Mouse (Mus musculus) 3T3-L1 (cell line): ENCODE measurements around the gene Ssbp2.
A peak's percentile ranks its signal among the peaks of the same experiment; 100 is the strongest.

Experiments used
- DNase-seq: peaks from one replicate; pipeline ENCODE4 v3.0.0-alpha.2; 2015; ENCODE audit warnings: low read depth, low spot score

Gene Ssbp2

DNA sequence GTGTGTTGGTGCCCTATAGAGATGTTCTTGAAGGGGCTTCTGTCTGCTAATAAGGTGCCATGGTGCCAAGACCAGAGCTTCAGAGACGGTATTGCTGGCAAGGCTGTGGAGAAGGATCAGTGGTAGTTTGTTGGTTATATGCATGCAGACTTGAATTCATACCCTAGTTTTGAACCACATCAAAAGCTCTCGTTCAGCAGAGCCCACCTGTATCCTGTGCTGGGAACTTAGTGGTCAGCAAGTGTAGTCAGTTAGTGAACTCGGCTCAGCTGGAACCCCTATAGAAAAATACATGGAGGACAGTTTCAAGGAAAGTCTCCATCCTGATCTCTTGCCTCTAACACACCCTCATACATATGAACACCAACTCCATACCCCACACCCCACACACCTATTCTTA is 69.7 kb downstream of the Ssbp2 start:
- no peak for DNase-seq

DNA sequence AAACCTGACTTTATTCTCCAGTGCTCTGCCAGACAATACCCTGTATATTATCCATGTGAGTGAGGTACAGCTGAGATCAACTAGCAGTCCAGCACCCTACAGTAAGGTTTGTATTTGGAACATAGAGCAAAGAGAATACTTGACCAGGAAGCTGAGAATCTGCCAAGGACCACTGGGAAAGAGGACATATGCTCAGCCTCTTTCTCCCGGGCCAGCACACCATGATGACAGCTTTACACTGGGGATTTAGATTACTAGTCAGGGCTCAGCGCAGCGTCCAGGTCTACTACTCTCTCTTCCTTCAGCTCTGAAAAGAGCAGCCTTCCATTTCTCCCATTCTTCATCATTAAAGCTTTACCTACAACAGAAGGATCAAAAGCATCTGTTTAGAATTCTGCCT is 76.6 kb downstream of the Ssbp2 start:
- no peak for DNase-seq

DNA sequence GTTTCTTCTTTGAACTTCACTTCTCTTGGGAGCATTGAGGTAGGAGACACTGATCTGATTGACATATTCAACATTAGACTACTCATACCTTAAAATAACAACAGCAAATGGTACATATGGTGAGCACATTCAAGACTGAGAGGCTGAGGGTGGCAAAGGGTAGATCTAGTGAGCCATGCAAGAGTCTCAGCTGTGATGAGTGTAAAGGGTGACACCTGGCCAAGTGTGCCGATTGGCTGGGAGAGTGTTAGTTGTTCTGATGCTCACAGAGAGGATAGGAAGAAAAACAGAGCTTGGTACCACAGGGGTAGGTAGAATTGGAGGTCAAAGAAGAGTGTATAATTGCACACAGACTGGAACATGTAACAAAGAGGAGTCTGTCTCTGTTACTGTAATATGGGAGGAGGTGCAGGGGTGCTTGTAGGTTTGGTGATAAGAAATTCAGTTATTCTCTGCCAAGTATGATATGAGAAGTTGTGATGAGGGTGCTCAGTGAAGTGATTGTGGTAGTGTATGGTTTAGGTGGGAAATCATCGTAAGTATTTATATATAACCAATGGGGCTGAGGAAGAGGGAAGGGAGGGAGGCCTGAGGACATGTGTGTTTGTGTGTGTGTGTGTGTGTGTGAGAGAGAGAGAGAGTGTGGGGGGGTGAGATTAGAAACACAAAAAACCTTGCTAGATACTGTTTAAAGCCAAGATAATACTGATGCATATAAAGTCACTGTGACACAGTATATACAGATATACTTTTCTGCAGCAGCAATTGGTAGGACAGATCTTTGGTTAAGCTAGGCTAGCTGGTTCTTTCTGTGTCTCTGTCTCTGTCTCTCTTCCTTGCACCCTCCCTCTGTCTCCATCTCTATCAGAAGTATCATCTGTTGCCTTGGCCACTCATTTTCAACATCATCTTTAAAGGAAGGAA is 80.3 kb downstream of the Ssbp2 start:
- no peak for DNase-seq

DNA sequence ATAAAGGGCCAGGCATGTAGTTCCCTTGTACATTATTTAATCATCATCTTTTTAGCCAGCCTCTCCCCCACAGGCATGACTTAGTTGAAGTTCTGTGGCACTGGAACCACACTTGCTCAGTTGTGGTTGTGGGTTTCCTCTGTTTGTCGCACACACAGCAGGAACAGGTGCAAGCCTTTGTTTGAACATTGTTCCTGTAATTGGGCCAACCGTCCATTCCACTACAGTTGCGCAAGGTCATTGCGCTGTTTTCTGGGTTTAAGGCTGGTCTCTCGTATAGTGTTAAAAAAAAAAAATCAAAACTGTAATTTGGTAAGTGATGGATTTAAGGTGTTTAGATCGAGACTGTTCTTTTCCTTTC is 81.0 kb downstream of the Ssbp2 start:
- DNase-seq: no peak

DNA sequence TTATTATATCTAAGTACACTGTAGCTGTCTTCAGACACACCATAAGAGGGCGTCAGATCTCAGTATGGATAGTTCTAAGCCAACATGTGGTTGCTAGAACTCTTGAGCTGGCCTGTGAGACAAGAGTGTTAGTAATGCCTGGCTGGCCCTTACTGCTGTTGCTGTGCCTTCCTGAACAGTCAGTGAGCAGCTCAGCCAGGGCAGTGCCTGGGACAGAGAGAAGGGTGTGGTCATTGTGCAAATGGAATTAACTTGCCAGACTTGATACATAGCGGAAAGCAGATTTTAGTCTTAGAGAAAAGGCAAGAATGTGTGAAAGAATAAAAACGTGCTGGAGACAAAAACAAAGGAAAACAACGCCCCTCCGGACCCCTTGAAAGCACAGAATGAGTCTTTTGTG is 83.5 kb downstream of the Ssbp2 start:
- peak; percentile 15 for DNase-seq

DNA sequence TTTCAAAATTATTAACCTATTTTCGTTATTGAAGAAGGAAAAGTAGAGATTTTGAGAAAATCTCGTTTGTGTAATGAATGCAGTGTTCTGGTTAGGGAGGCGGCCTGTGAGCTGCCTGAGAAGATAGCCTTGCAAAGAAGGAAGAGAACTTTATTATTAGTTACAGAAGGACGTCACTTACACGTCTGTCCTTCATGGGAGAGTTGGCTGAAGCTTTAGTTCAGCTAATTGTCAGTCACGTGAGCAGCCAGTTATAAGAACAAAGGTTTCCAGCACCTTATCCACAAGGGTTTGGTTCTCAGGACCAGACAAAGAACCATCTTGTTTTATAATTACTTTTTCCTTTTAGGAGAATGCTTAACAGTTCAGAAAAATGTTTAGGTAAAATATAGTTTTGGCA is 104.0 kb downstream of the Ssbp2 start:
- no peak for DNase-seq

GRCm38 (mm10) chr13:91564755-91565154 is 104.7 kb downstream of the Ssbp2 start:
- no peak for DNase-seq

DNA sequence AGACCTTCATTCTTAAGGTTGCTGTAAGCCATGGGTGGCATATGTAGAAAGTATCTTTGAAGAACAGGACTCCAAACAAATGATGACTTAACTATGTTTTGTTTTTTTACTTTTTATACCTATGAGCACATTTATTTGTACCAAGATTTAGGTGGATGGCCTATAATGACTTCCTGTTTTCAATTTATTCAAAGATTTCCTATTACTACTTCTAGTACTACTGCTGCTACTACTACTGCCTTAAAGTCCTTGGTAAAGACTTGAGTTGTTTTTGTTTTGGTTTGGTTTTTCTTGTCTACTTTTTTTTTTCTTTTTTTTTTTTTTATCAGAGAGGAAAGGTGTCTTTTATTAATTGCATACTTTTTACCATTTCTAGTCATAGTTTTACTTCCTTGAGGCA is 121.4 kb downstream of the Ssbp2 start:
- no peak for DNase-seq

DNA sequence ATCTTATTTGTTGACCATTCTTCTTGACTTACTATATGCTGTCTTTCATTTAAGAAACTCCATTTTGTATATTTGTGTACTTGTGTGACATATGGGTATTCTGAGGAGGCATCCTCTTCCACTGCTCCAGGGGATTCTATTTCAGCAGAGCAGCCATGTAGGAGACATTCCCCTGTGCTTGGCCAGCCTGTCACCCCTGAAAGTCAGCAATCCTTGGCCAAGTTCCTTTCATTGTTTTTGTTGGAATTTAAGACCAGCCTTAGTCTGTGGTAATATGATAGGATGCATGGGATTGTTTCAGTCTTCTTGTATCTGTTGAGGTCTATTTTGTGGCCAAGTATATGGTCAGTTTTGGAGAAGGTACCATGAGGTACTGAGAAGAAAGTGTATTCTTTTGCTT is 122.1 kb downstream of the Ssbp2 start:
- peak; percentile 51 for DNase-seq

- no peak for DNase-seq
Measured at GRCm38 (mm10) chr13:91586368-91586767, 126.3 kb downstream of the Ssbp2 start.

GRCm38 (mm10) chr13:91588475-91588874 is 128.4 kb downstream of the Ssbp2 start:
- DNase-seq: no peak

DNA sequence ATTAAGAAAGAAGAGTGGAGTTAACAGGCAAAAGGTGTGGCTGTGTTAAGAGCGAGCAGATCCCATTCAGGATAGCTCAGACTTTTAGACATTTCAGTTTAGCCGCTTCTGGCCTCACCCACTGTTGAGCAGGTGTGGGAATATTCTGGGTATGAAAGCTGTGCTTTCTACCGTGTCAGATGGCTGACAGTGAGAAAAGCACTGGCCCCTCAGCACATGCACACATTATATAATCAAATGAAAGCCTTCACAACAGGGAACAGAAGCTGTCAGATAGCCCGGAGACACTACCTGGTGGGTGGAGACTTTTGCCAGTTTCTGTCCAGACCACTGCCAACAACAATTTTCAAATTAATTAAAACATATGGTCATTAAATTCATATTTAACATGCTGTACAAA is 131.8 kb downstream of the Ssbp2 start:
- DNase-seq: no peak

- DNase-seq: no peak
Measured at GRCm38 (mm10) chr13:91595284-91595683, 135.2 kb downstream of the Ssbp2 start.

- no peak for DNase-seq
Measured at GRCm38 (mm10) chr13:91599594-91599993, 139.5 kb downstream of the Ssbp2 start.

DNA sequence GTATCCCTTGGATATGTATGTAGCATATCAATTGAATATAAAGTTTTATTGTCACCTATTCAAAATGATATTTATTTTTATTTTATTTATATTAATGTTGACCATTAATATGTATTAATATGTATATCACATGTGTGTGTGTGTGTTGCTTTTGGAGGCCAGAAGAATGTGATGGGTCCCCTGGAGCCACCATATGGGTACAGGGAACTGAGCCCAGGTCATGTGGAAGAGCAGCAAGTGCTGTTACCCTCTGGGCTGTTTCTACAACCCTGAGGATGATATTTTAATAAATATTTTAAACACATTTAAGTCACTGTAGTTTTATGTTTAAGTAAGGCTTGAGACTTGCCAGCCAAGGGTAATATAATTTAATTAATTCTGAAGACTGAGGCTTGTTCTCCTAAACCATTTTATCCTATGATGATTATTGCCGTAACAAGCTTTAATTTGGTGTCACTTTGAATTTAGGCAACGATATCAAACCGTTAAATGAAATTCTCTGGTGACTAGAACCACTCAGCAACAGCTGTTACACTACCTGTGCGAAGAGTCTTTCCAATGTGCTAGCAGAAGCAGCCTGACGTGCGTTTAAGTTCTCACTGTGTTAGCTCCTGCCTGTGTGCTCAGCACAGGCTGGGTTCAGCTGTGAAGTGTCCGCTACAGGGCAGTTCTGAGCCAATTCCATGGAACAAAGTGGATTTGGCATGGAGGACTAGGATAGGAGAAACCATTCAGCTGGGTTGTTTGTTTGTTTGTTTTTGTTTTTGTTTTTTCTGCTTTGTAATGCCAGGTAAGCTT is 145.2 kb downstream of the Ssbp2 start:
- no peak for DNase-seq

GRCm38 (mm10) chr13:91610601-91611000 is 150.5 kb downstream of the Ssbp2 start:
- DNase-seq: no peak

DNA sequence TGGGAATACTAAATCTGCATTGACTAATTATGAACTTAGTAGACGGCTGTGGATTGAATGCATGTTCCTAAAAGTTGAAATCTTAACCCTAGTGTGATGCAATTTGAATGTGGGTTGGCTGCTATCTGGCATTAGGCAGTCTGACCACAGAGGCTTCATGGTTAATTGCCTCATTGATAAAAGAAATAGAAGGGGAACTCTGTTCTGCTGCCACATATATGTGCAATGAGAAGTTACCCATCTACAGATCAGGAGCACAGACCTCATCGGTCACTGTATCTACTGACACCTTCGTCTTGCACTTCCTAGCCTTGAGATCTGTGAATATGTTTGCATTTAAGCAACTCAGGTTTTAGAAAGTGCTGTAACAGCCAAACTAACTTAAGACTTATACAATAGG is 151.8 kb downstream of the Ssbp2 start:
- DNase-seq: no peak

DNA sequence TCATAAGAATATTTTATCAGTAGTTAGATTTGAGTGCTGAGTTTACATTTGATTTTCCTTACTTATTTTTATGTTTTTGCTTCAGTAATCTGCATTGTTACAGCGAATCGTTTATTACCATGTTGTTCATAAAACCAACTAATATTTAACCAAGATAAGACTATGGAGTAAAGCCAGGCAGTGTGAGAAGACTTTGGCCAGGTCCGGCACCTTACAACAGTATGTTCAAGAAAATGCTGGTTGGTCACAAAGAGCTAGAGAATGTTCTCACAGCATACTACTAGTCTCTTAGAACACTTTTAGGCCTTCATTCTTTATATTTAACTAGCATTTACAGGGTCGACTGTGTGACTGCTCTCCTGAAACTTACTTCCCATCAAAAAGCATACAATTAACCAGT is 152.5 kb downstream of the Ssbp2 start:
- DNase-seq: no peak

GRCm38 (mm10) chr13:91616050-91616449 is 156.0 kb downstream of the Ssbp2 start:
- no peak for DNase-seq

GRCm38 (mm10) chr13:91616876-91617275 is 156.8 kb downstream of the Ssbp2 start:
- DNase-seq: no peak

DNA sequence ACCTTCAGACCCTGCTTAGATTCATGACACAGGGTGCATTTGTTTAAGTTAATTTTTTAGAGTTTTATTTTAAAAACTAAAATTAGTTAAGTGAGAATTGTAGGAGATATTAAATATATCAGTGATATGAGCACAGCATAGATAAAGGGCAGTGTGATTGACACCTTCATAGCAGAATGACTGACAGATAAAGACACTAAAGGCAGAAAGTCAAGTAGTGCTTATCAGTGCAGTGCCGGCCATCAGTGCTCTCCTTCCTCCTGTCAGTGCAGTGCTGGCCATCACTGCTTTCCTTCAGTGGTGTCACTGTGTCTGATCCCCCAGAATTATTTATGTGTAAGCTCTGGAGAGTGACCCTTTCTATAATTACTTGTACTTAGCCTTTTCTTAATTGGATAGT is 159.3 kb downstream of the Ssbp2 start:
- no peak for DNase-seq

DNA sequence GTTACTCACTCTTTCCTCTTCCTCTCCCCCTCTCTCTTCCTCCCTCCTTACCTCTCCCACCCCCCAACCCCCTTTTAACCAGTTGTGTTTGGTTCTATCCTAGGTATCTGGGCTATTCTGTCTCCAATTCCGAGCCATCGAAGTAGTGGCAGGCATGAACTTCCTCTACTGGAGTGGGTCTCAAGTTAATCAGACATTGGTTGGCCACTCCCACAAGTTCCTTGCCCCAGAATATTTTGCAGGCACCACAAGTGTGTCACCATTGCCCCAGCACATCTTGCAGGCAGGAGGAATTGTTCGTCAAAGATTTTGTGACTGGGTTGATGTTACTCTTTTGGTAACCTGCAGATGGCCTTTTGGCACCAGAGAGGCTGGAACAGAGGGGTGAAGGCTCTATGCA is 160.5 kb downstream of the Ssbp2 start:
- DNase-seq: no peak

GRCm38 (mm10) chr13:91631291-91631799 is 171.3 kb downstream of the Ssbp2 start:
- no peak for DNase-seq
